Comparison of ENCODE assay signal across 9 mouse cellular contexts in genomic region chr11:117392251-117392650, GRCm38 (mm10).
DNase-seq lines count a peak whose midpoint lies in the region; ATAC-seq and TF ChIP-seq lines count a peak whose summit lies in the region.
"Had no signal": no experiment of that assay in that cellular context is flagged by ENCODE, and none has a peak within 500 bp of the region (broad histone marks: within the 10 kb centered on the region; RNA-seq: fewer than 3 reads in every experiment).

No protein-coding gene starts in this region.

- H3K4me1 ChIP-seq in liver, embryonic 11.5 days (replicated peaks; ENCODE audit: control insufficient read depth, insufficient read depth, low read length) = peaks cover 3% of the 10 kb centered on the region; the same call in 1 of the 2 replicates
- peaks cover 12% of the 10 kb centered on the region for H3K4me1 ChIP-seq in ES-Bruce4 (ENCODE audit: control insufficient read depth, insufficient read depth, low read length)
- H3K4me1 ChIP-seq in liver, embryonic 14.5 days (replicated peaks; ENCODE audit: control insufficient read depth in 2 of 2, insufficient read depth in 2 of 2, low read length in 1 of 2) = peaks cover 0 to 10% of the 10 kb centered on the region in 2 experiments; a peak in 1 of 4 replicates
- H3K4me1 ChIP-seq in hindbrain, embryonic 12.5 days = peaks cover 32% of the 10 kb centered on the region

- DNase-seq in cerebellum, postnatal 10 days = peak; percentile 54 to 66
- no peak for DNase-seq in cerebellum, postnatal 36 days
- DNase-seq in liver = peak; percentile 36
- no peak for DNase-seq in liver, embryonic 11.5 days (ENCODE audit: low spot score)
- DNase-seq in liver, embryonic 14.5 days (ENCODE audit: low read depth in 3 of 3, low spot score in 3 of 3) = no peak
- DNase-seq in right cerebral cortex, postnatal 36 days (ENCODE audit: low spot score in 2 of 2) = no peak

- H3K36me3 ChIP-seq in liver, embryonic 11.5 days (ENCODE audit: control insufficient read depth, insufficient read depth, low read length) = no peaks in the 10 kb centered on the region
- no peaks in the 10 kb centered on the region for H3K36me3 ChIP-seq in ES-Bruce4 (ENCODE audit: control insufficient read depth, insufficient read depth, low read length, poor library complexity, severe bottlenecking)
- H3K36me3 ChIP-seq in liver, embryonic 14.5 days (replicated peaks; ENCODE audit: control insufficient read depth, insufficient read depth, low read depth) = no peaks in the 10 kb centered on the region
- H3K36me3 ChIP-seq in hindbrain, embryonic 12.5 days = no peaks in the 10 kb centered on the region
- H3K36me3 ChIP-seq: limb, embryonic 15.5 days had no signal

- WGBS in liver, embryonic 11.5 days = 63% methylated on average over 2 of the region's 2 CpGs
- 46% methylated on average over 2 of the region's 2 CpGs for WGBS in liver, embryonic 14.5 days (ENCODE audit: insufficient replicate concordance)
- 80% methylated on average over 2 of the region's 2 CpGs for whole genome bisulfite sequencing in hindbrain, embryonic 12.5 days

- no peak for TF ChIP-seq EP300 in ES-Bruce4 (IDR thresholded peaks at IDR 0.05; ENCODE audit: insufficient read depth, low read depth, low read length)
- TF ChIP-seq EP300 in liver, embryonic 14.5 days (IDR thresholded peaks at IDR 0.05; ENCODE audit: low read depth) = no peak

- TF ChIP-seq CTCF in ES-Bruce4 (IDR thresholded peaks at IDR 0.05; ENCODE audit: low read depth, low read length) = peak; percentile 89
- peak; percentile 79 for TF ChIP-seq CTCF in liver, embryonic 14.5 days (IDR thresholded peaks at IDR 0.05; ENCODE audit: low read depth)

- H3K9me3 ChIP-seq in liver, embryonic 11.5 days (ENCODE audit: control insufficient read depth, low read length) = no peaks in the 10 kb centered on the region
- no peaks in the 10 kb centered on the region for H3K9me3 ChIP-seq in ES-Bruce4 (replicated peaks; ENCODE audit: control insufficient read depth, insufficient read depth, low read length, poor library complexity, severe bottlenecking)
- H3K9me3 ChIP-seq in liver, embryonic 14.5 days (ENCODE audit: control insufficient read depth, low read length) = no peaks in the 10 kb centered on the region
- no peaks in the 10 kb centered on the region for H3K9me3 ChIP-seq in hindbrain, embryonic 12.5 days (replicated peaks)
- H3K9me3 ChIP-seq: limb, embryonic 15.5 days had no signal

- no peak overlapping the region for H3K27ac ChIP-seq in liver, embryonic 11.5 days (ENCODE audit: low read depth, low read length)
- H3K27ac ChIP-seq in ES-Bruce4 (ENCODE audit: insufficient read depth, low read length) = no peak overlapping the region
- H3K27ac ChIP-seq in liver, embryonic 14.5 days = no peak overlapping the region
- no peak overlapping the region for H3K27ac ChIP-seq in hindbrain, embryonic 12.5 days
- H3K27ac ChIP-seq: limb, embryonic 15.5 days had no signal

- peaks cover 39% of the 10 kb centered on the region for H3K27me3 ChIP-seq in liver, embryonic 11.5 days (replicated peaks; ENCODE audit: control insufficient read depth, insufficient read depth, low read length)
- H3K27me3 ChIP-seq in ES-Bruce4 (ENCODE audit: control insufficient read depth, insufficient read depth, low read length, poor library complexity, severe bottlenecking) = no peaks in the 10 kb centered on the region
- H3K27me3 ChIP-seq in liver, embryonic 14.5 days (ENCODE audit: control insufficient read depth, insufficient read depth, low read length) = peaks cover 25% of the 10 kb centered on the region
- peaks cover 11% of the 10 kb centered on the region; the same call in 1 of the 2 replicates for H3K27me3 ChIP-seq in hindbrain, embryonic 12.5 days

- no peak overlapping the region for H3K4me2 ChIP-seq in liver, embryonic 11.5 days
- no peak overlapping the region for H3K4me2 ChIP-seq in liver, embryonic 14.5 days (ENCODE audit: low read depth)
- no peak overlapping the region for H3K4me2 ChIP-seq in hindbrain, embryonic 12.5 days (replicated peaks)
- H3K4me2 ChIP-seq: limb, embryonic 15.5 days had no signal

- H3K4me3 ChIP-seq in liver, embryonic 11.5 days (ENCODE audit: low read depth, low read length) = no peak overlapping the region
- no peak overlapping the region for H3K4me3 ChIP-seq in ES-Bruce4 (ENCODE audit: low read depth, low read length)
- no peak overlapping the region for H3K4me3 ChIP-seq in liver, embryonic 14.5 days (ENCODE audit: insufficient read depth in 1 of 2, low read depth in 2 of 2, low read length in 2 of 2)
- no peak overlapping the region for H3K4me3 ChIP-seq in hindbrain, embryonic 12.5 days
- H3K4me3 ChIP-seq: limb, embryonic 15.5 days had no signal

- TF ChIP-seq POLR2A in ES-Bruce4 (IDR thresholded peaks at IDR 0.05; ENCODE audit: insufficient read depth, low read length) = no peak

- no peak for ATAC-seq in liver, embryonic 11.5 days (replicated peaks; ENCODE audit: low FRiP score)
- no peak for ATAC-seq in liver, embryonic 14.5 days (ENCODE audit: insufficient read depth)
- ATAC-seq in hindbrain, embryonic 12.5 days (ENCODE audit: low FRiP score) = no peak

- no peak overlapping the region for H3K9ac ChIP-seq in liver, embryonic 11.5 days (ENCODE audit: low read depth, low read length)
- H3K9ac ChIP-seq in ES-Bruce4 (ENCODE audit: low read depth, poor library complexity, severe bottlenecking) = no peak overlapping the region
- H3K9ac ChIP-seq in liver, embryonic 14.5 days (replicated peaks) = no peak overlapping the region
- H3K9ac ChIP-seq in hindbrain, embryonic 12.5 days = no peak overlapping the region
- H3K9ac ChIP-seq: limb, embryonic 15.5 days had no signal

Comparison
In these comparisons a context has a peak if more than half of its experiments do, and no peak if none do; other contexts are left out.
1. DNase-seq: peak in cerebellum, postnatal 10 days (2 of 2) and liver (single experiment); none in cerebellum, postnatal 36 days (0 of 2), liver, embryonic 11.5 days (single experiment), liver, embryonic 14.5 days (0 of 3) and right cerebral cortex, postnatal 36 days (0 of 2).